Mouse (Mus musculus) thymus, postnatal 4 days (tissue): ENCODE data around the gene Lrrc34.

Experiments
- DNase-seq: peaks from one replicate; pipeline ENCODE4 v3.0.0; 2021

The Lrrc34 gene

GRCm38 (mm10) chr3:30647440-30648090 lies at the start of gene Lrrc34:
Gene Lrrc34, minus strand, starts transcription at chr3:30647869.
- peak; percentile 14 for DNase-seq

- DNase-seq: peak; percentile 48
Measured at GRCm38 (mm10) chr3:30696346-30696745, 48.7 kb upstream of the Lrrc34 start.

- no peak for DNase-seq
Measured at GRCm38 (mm10) chr3:30695661-30696060, 48.0 kb upstream of the Lrrc34 start.

- DNase-seq: no peak
Measured at GRCm38 (mm10) chr3:30690976-30691375, 43.3 kb upstream of the Lrrc34 start.

GRCm38 (mm10) chr3:30687216-30687615 lies 39.5 kb upstream of the Lrrc34 start:
- DNase-seq: no peak

- DNase-seq: no peak
Measured at GRCm38 (mm10) chr3:30683190-30683589, 35.5 kb upstream of the Lrrc34 start.

- no peak for DNase-seq
Measured at GRCm38 (mm10) chr3:30658486-30658885, 10.8 kb upstream of the Lrrc34 start.

- no peak for DNase-seq
Measured at GRCm38 (mm10) chr3:30655937-30656336, 8.3 kb upstream of the Lrrc34 start.

GRCm38 (mm10) chr3:30650062-30650841 lies 2.6 kb upstream of the Lrrc34 start:
- DNase-seq: peak; percentile 37

- no peak for DNase-seq
Measured at GRCm38 (mm10) chr3:30648466-30648865, 797 bp upstream of the Lrrc34 start.

GRCm38 (mm10) chr3:30646761-30647160 lies 908 bp downstream of the Lrrc34 start:
- DNase-seq: no peak

- no peak for DNase-seq
Measured at GRCm38 (mm10) chr3:30644207-30644606, 3.5 kb downstream of the Lrrc34 start, which contains the start of gene Lrriq4. Gene Lrriq4, plus strand, starts transcription at chr3:30644507.

- peak; percentile 32 for DNase-seq
Measured at GRCm38 (mm10) chr3:30635629-30636028, 12.0 kb downstream of the Lrrc34 start.

- DNase-seq: no peak
Measured at GRCm38 (mm10) chr3:30633681-30634080, 14.0 kb downstream of the Lrrc34 start.

- no peak for DNase-seq
Measured at GRCm38 (mm10) chr3:30620132-30620531, 27.5 kb downstream of the Lrrc34 start.

GRCm38 (mm10) chr3:30610930-30611329 lies 36.7 kb downstream of the Lrrc34 start:
- peak; percentile 48 for DNase-seq

GRCm38 (mm10) chr3:30608999-30609398 lies 38.7 kb downstream of the Lrrc34 start:
- DNase-seq: no peak

- DNase-seq: no peak
Measured at GRCm38 (mm10) chr3:30603256-30603655, 44.4 kb downstream of the Lrrc34 start.

GRCm38 (mm10) chr3:30602740-30603098 lies 45.0 kb downstream of the Lrrc34 start:
- no peak for DNase-seq

- peak; percentile 97 for DNase-seq
Measured at GRCm38 (mm10) chr3:30602065-30602739, 45.5 kb downstream of the Lrrc34 start, which contains the start of gene Mynn. Gene Mynn, plus strand, starts transcription at chr3:30602065.

- DNase-seq: no peak
Measured at GRCm38 (mm10) chr3:30601610-30602064, 46.0 kb downstream of the Lrrc34 start.

- peak; percentile 90 for DNase-seq
Measured at GRCm38 (mm10) chr3:30601175-30601574, 46.5 kb downstream of the Lrrc34 start.

GRCm38 (mm10) chr3:30600717-30601116 lies 47.0 kb downstream of the Lrrc34 start:
- DNase-seq: peak; percentile 49
